Mouse (Mus musculus) kidney, embryonic 16.5 days (tissue): ENCODE data around the gene Otoa. TPM values are rescaled to one million over a fixed set of nuclear protein-coding genes. Genes with fewer than 3 reads are reported as not detected.

Source experiments
- ATAC-seq: fragments of 200-750 bp; cut with Nextera tagmentation; 2 replicates; pipeline ENCODE4 v1.8.0; 2017; ENCODE audit warnings: moderate TSS enrichment; ENCODE audit not compliant: low FRiP score, low TSS enrichment
- H3K27ac ChIP-seq: fragments of 300-500 bp; sonication (generic); 2 replicates; pipeline ENCODE4 v1.5.1; 2014; ENCODE audit warnings: low read length
- H3K27me3 ChIP-seq: fragments of 300-500 bp; sonication (generic); 2 replicates; pipeline ENCODE4 v1.6.1; 2014; ENCODE audit warnings: low read length, control low read depth, mixed read lengths; ENCODE audit not compliant: insufficient read depth
- H3K36me3 ChIP-seq: fragments of 300-500 bp; sonication (generic); 2 replicates; pipeline ENCODE4 v1.6.1; 2014; ENCODE audit warnings: low read length, control low read depth, mixed read lengths; ENCODE audit not compliant: insufficient read depth
- H3K4me1 ChIP-seq: fragments of 300-500 bp; sonication (generic); 2 replicates; pipeline ENCODE4 v1.6.1; 2014; ENCODE audit warnings: low read length, control low read depth, mixed read lengths; ENCODE audit not compliant: insufficient read depth
- H3K4me2 ChIP-seq: fragments of 300-500 bp; sonication (generic); replicated peaks from 2 replicates; pipeline ENCODE4 v1.6.1; 2014; ENCODE audit warnings: low read depth, low read length
- H3K4me3 ChIP-seq: fragments of 300-500 bp; sonication (generic); 2 replicates; pipeline ENCODE4 v1.5.1; 2014; ENCODE audit warnings: mild to moderate bottlenecking, low read length
- H3K9ac ChIP-seq: fragments of 300-500 bp; sonication (generic); replicated peaks from 2 replicates; pipeline ENCODE4 v1.6.1; 2014; ENCODE audit warnings: low read length
- H3K9me3 ChIP-seq: fragments of 300-500 bp; sonication (generic); 2 replicates; pipeline ENCODE4 v1.6.1; 2016; ENCODE audit warnings: low read length, control low read depth
- WGBS: fragments of 180-500 bp; shearing (Covaris S2); extraction: QIAGEN DNeasy Blood & Tissue Kit; methylation state at CpG from one replicate; pipeline ENCODE4 v1.1.7; 2014; 5-methylcytosine and 5-hydroxymethylcytosine counted together
- polyA plus RNA-seq: library from polyadenylated mRNA; unstranded; fragments of >200 nt; fragmentation: Nextera tagmentation; extraction: Ambion mirVana; gene quantifications from 2 replicates; pipeline ENCODE4 v1.2.1, GENCODE M21; 2015

The Otoa gene
- polyA plus RNA-seq, 1 experiment from 2014 or later, result 0.16 TPM

- peaks cover 27% of the 10 kb centered on the region for H3K36me3 ChIP-seq
- no peak for ATAC-seq
- peaks cover 12% of the 10 kb centered on the region for H3K4me1 ChIP-seq
- H3K9ac ChIP-seq, result no peak overlapping the region
- WGBS, result 84% methylated on average over 5 of the region's 5 CpGs
- H3K27ac ChIP-seq, result no peak overlapping the region
- H3K4me2 ChIP-seq, result no peak overlapping the region
- H3K9me3 ChIP-seq, result no peaks in the 10 kb centered on the region
- no peak overlapping the region for H3K4me3 ChIP-seq
- no peaks in the 10 kb centered on the region for H3K27me3 ChIP-seq
These were observed 6.0 kb upstream of the Otoa start for GRCm38 (mm10) chr7:121075416-121075815.

DNA sequence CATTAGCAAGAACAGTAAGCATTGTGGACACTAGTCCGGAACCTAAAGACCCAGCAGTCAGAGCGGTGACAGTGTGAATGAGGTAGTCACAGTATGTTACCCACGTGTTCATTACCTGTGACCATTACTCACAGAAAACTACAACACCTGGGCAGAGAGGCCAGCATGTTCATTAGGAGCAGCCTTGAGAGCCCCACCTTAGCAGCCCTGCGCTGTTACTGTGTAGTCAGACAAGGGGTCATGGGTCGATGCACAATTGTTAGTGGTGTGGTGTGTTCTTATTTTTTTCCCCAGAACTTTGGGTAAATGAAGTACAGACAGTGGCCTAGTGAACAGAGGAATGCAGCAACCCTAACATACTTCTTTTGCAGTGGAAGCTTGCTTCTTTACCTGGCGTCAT lies 4.1 kb upstream of the Otoa start:
- H3K9me3 ChIP-seq, result no peaks in the 10 kb centered on the region
- H3K36me3 ChIP-seq, result peaks cover 20% of the 10 kb centered on the region
- 0 out of 2 replicates have a peak, but pooled peaks have one; percentile 43 for ATAC-seq
- H3K27me3 ChIP-seq, result no peaks in the 10 kb centered on the region
- H3K4me1 ChIP-seq, result peaks cover 12% of the 10 kb centered on the region
- H3K27ac ChIP-seq, result no peak overlapping the region
- no peak overlapping the region for H3K4me3 ChIP-seq
- no peak overlapping the region for H3K4me2 ChIP-seq
- WGBS, result 85% methylated on average over 6 of the region's 6 CpGs
- H3K9ac ChIP-seq, result no peak overlapping the region

- ATAC-seq, result 0 out of 2 replicates have a peak, but pooled peaks have one; percentile 60
- Histone ChIP-seq H3K36me3 (peaks cover 20% of the 10 kb centered on the region), H3K4me2 (no peak overlapping the region), H3K27me3 (no peaks in the 10 kb centered on the region), H3K9me3 (no peaks in the 10 kb centered on the region), H3K4me3 (no peak overlapping the region), H3K27ac (no peak overlapping the region), H3K4me1 (peaks cover 12% of the 10 kb centered on the region), H3K9ac (no peak overlapping the region)
- WGBS, result 24% methylated on average over 5 of the region's 5 CpGs
These were observed 3.6 kb upstream of the Otoa start for GRCm38 (mm10) chr7:121077829-121078228.

DNA sequence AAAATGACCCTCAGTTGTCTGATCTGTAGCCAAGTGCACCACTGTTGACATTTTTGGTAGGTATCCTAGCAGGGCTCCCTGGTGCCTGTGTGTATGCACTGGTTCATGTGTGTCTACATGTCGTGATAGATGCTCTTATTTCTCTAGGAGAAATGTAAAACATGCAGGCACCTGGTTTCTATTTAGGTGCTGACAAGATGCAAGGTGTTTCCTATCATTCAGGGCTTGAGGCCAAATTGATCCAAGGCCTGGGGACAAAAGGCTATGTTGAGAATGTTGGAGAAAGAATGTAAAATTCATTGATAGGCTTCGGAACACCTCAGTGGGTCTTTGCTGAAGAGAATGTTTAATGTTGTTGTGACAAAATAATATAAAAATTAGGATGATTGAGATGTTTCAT lies 366 bp downstream of the Otoa start:
- H3K9ac ChIP-seq, result no peak overlapping the region
- 80% methylated on average over 2 of the region's 2 CpGs for WGBS
- H3K36me3 ChIP-seq, result peaks cover 13% of the 10 kb centered on the region
- H3K27me3 ChIP-seq, result no peaks in the 10 kb centered on the region
- H3K4me1 ChIP-seq, result no peaks in the 10 kb centered on the region
- H3K9me3 ChIP-seq, result no peaks in the 10 kb centered on the region
- ATAC-seq, result no peak
- no peak overlapping the region for H3K27ac ChIP-seq
- no peak overlapping the region for H3K4me3 ChIP-seq
- no peak overlapping the region for H3K4me2 ChIP-seq

GRCm38 (mm10) chr7:121082949-121083513 lies 1.6 kb downstream of the Otoa start:
- Histone ChIP-seq H3K4me3 (no peak overlapping the region), H3K27me3 (no peaks in the 10 kb centered on the region), H3K36me3 (peaks cover 8% of the 10 kb centered on the region), H3K4me2 (no peak overlapping the region), H3K9ac (no peak overlapping the region), H3K27ac (no peak overlapping the region), H3K4me1 (no peaks in the 10 kb centered on the region), H3K9me3 (no peaks in the 10 kb centered on the region)
- WGBS, result 77% methylated on average over 9 of the region's 9 CpGs
- ATAC-seq, result no peak

DNA sequence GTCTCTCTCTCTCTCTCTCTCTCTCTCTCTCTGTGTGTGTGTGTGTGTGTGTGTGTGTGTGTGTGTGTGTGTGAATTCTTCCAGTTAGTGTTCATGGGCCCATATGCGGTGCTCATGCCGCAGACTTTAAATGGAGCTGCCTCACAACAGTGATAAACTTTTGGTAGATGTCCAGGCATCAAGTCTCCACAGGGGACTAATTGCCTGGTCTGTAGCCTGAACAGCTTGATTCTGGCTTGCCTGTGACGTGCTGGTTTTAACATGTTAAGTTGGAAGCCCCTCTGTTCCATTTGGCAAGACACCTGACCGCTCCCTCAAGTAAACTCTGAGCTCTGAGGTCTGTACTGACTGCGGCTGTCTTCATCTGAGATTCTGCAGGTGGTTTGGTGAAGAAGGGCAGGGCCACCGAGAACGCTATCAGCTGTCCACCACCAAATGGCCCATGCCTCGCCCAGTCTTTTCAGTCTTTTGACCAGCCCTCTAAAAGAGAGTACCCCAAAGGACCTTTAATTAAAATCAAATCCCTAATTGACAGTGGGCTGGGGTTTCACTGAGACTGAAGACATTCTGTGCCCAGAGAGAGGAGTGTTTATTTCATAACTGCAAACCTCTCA lies 3.5 kb downstream of the Otoa start:
- WGBS, result 58% methylated on average over 8 of the region's 8 CpGs
- no peaks in the 10 kb centered on the region for H3K4me1 ChIP-seq
- H3K36me3 ChIP-seq, result no peaks in the 10 kb centered on the region; the same call in 1 of the 2 replicates
- H3K27ac ChIP-seq, result no peak overlapping the region
- ATAC-seq, result no peak
- H3K4me2 ChIP-seq, result no peak overlapping the region
- no peaks in the 10 kb centered on the region for H3K27me3 ChIP-seq
- no peaks in the 10 kb centered on the region for H3K9me3 ChIP-seq
- no peak overlapping the region for H3K4me3 ChIP-seq
- H3K9ac ChIP-seq, result no peak overlapping the region

GRCm38 (mm10) chr7:121085500-121085899 lies 4.0 kb downstream of the Otoa start:
- H3K4me2 ChIP-seq, result no peak overlapping the region
- no peaks in the 10 kb centered on the region; the same call in 1 of the 2 replicates for H3K36me3 ChIP-seq
- WGBS, result 27% methylated on average over 4 of the region's 4 CpGs
- H3K9ac ChIP-seq, result no peak overlapping the region
- no peak overlapping the region for H3K27ac ChIP-seq
- H3K4me3 ChIP-seq, result no peak overlapping the region
- H3K27me3 ChIP-seq, result no peaks in the 10 kb centered on the region
- ATAC-seq, result no peak
- no peaks in the 10 kb centered on the region for H3K4me1 ChIP-seq
- no peaks in the 10 kb centered on the region for H3K9me3 ChIP-seq

- H3K9me3 ChIP-seq, result no peaks in the 10 kb centered on the region
- WGBS, result 75% methylated on average over 5 of the region's 5 CpGs
These were observed 7.3 kb downstream of the Otoa start for GRCm38 (mm10) chr7:121088745-121089144.

GRCm38 (mm10) chr7:121090748-121091147 lies 9.3 kb downstream of the Otoa start:
- no peak for ATAC-seq
- no peak overlapping the region for H3K4me2 ChIP-seq
- H3K36me3 ChIP-seq, result no peaks in the 10 kb centered on the region
- 80% methylated on average over 7 of the region's 7 CpGs for WGBS
- H3K9ac ChIP-seq, result no peak overlapping the region
- no peaks in the 10 kb centered on the region for H3K9me3 ChIP-seq
- no peaks in the 10 kb centered on the region for H3K27me3 ChIP-seq
- no peak overlapping the region for H3K27ac ChIP-seq
- no peaks in the 10 kb centered on the region for H3K4me1 ChIP-seq
- no peak overlapping the region for H3K4me3 ChIP-seq

More at GRCm38 (mm10) chr7:121088745-121089144, 7.3 kb downstream of the Otoa start:
- ATAC-seq, result no peak
- no peaks in the 10 kb centered on the region for H3K4me1 ChIP-seq
- no peaks in the 10 kb centered on the region for H3K27me3 ChIP-seq
- H3K4me2 ChIP-seq, result no peak overlapping the region
- no peak overlapping the region for H3K4me3 ChIP-seq
- no peak overlapping the region for H3K27ac ChIP-seq
- H3K36me3 ChIP-seq, result no peaks in the 10 kb centered on the region
- no peak overlapping the region for H3K9ac ChIP-seq

DNA sequence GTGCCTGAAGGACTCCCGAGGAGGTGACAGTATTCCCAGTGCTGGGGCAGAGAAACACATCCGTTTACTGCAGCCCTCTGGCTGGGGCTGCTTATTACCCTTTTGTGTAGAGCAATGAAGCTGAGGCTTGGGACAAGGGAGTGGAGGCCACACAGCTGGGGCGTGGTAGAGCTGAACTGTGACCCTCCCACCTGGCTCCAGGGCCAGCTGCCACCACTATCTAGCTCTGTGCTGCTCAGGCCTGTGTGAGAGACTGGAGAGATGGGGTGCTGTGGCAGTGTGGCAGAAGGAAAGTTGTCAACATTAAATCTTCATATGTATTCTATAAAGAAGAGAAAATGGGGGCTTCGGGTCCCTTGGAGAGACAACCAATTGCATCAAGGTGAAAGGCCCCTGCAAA lies 11.6 kb downstream of the Otoa start:
- Histone ChIP-seq H3K36me3 (no peaks in the 10 kb centered on the region), H3K27ac (no peak overlapping the region), H3K9me3 (no peaks in the 10 kb centered on the region), H3K27me3 (no peaks in the 10 kb centered on the region), H3K9ac (no peak overlapping the region), H3K4me1 (no peaks in the 10 kb centered on the region), H3K4me2 (no peak overlapping the region), H3K4me3 (no peak overlapping the region)
- no peak for ATAC-seq
- WGBS, result 37% methylated on average over 4 of the region's 4 CpGs
